ENCODE assay signal across 9 mouse cellular contexts in the genomic region with DNA sequence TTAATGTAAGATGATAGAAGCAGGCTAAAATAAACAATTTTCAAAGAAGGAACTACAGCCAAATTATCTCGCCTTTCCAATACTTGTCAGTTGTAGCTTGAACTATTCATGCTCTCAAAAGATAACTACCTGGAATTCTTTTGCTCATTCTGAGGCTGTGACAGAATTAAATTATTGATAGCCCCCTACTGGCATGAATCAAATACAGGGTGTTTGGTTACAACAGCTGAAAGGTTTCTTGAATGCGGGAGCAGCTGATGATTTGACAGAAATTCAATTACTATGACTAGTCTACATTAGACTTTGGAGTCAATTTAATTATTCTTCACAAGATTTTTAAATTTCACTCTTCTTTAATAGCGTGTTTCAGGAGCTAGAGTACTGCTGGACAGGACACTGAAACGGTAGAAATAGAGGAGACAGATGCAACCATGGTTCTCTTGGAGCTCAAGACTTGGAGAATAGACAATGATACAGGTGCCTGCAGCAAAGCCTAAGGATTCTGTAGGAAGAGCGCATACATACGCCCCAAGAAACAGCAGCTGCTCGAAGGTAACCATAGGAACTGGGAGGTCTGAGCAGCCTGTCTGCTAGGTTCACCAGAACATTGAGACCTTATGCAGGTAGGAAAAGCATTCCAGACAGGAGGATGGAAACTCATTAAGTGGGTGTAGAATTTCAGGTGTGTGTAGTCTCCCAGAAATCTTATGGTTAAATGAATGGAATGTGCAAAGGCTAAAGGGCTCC.
"Had no signal": no experiment of that assay in that cellular context is flagged by ENCODE, and none has a peak within 500 bp of the region (broad histone marks: within the 10 kb centered on the region; RNA-seq: fewer than 3 reads in every experiment).

No protein-coding gene starts in this region.

- H3K4me3 ChIP-seq: limb, embryonic 12.5 days; neural tube, embryonic 12.5 days had no signal

- H3K4me2 ChIP-seq: limb, embryonic 12.5 days; neural tube, embryonic 12.5 days had no signal

- H3K27me3 ChIP-seq: neural tube, embryonic 12.5 days had no signal

- H3K27ac ChIP-seq: limb, embryonic 12.5 days; liver, embryonic 14.5 days; neural tube, embryonic 12.5 days; stomach, postnatal 0 days had no signal

- H3K9me3 ChIP-seq: limb, embryonic 12.5 days; neural tube, embryonic 12.5 days had no signal

- H3K4me1 ChIP-seq: neural tube, embryonic 12.5 days had no signal

- H3K9ac ChIP-seq: limb, embryonic 12.5 days; liver, embryonic 14.5 days; neural tube, embryonic 12.5 days had no signal

- DNase-seq: kidney, adult 2 months; kidney, postnatal 25 days; layer of hippocampus, adult 9-11 months; lung, adult 18-20 months; thymus, postnatal 4 days had no signal

- H3K36me3 ChIP-seq: limb, embryonic 12.5 days; neural tube, embryonic 12.5 days had no signal
